Mouse (Mus musculus): ENCODE measurements around the gene Kif3c. TPM values are rescaled to one million over a fixed set of nuclear protein-coding genes. Genes with fewer than 3 reads are reported as not detected.

Gene Kif3c
- total and polyA plus RNA-seq, 3 experiments = 2.5 to 5.6 TPM; not detected in 1

DNA sequence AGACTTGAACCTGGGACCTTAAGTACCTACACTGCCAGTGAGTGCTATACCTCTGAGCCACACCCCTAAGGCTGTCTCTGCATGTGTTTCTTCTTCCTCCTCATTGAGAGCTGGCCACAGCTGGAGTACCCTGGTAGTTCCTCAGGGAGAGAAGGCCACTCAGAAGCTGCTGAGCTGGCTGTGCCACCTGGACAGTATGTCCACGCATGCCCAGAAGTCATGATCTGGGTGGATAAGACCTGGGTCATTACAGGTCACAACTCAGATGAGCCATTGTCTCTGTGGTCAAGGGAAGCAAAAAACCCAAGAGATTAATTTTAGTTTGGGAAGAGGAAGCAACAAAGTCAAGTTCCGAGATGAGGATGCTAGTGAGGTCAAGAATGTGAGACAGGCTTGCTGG lies 20.8 kb upstream of the Kif3c start:
- no peak for DNase-seq (ENCODE audit: low read depth, low spot score)
- Histone ChIP-seq H3K79me2 (ENCODE audit: control insufficient read depth, insufficient read depth, low read length, poor library complexity) (no peaks in the 10 kb centered on the region), H3K27me3 (ENCODE audit: control insufficient read depth in 1 of 2, insufficient read depth in 2 of 2, low read length in 2 of 2) (no peaks in the 10 kb centered on the region), H3K27ac (ENCODE audit: control insufficient read depth, low read depth, low read length) (no peak overlapping the region), H3K36me3 (ENCODE audit: control insufficient read depth in 1 of 2, insufficient read depth in 2 of 2, low read length in 2 of 2) (no peaks in the 10 kb centered on the region), H3K4me3 (ENCODE audit: control insufficient read depth in 1 of 2, insufficient read depth in 1 of 2, low read depth in 2 of 2, low read length in 2 of 2) (no peak overlapping the region), H3K9me3 (replicated peaks; ENCODE audit: insufficient read depth, low read length) (no peaks in the 10 kb centered on the region), H3K4me1 (ENCODE audit: control insufficient read depth in 1 of 2, insufficient read depth in 2 of 2, low read length in 2 of 2) (no peaks in the 10 kb centered on the region), H3K9ac (ENCODE audit: control insufficient read depth, low read depth, low read length, poor library complexity, severe bottlenecking) (no peak overlapping the region)
- TF ChIP-seq MAZ (IDR thresholded peaks at IDR 0.05; ENCODE audit: low read depth, low read length) (no peak), MAFK (IDR thresholded peaks at IDR 0.05; ENCODE audit: borderline replicate concordance, low read depth, low read length) (no peak), CHD1 (IDR thresholded peaks at IDR 0.05; ENCODE audit: low read depth, low read length) (no peak), ZMIZ1 (IDR thresholded peaks at IDR 0.05; ENCODE audit: low read depth, low read length) (no peak)

DNA sequence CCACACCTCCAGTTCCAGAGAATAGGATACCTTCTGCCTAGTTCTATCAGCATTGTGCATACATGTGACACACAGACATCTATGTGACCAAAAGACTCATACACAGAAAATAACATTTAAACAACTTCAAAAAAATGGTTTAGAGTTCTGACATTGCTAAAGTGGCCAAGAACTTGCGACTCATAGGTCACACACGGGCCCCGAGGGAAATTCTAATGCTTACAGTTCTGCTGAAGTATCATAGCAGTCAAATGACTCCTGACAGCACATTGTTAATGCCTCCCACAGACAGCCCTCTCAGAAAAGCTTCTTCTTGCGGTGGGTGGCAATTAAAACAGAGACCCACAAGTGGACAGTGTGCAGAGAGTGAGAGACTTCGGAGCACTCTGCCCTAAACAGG lies 19.9 kb upstream of the Kif3c start:
- Histone ChIP-seq H3K79me2 (ENCODE audit: control insufficient read depth, insufficient read depth, low read length, poor library complexity) (no peaks in the 10 kb centered on the region), H3K4me3 (ENCODE audit: control insufficient read depth in 1 of 2, insufficient read depth in 1 of 2, low read depth in 2 of 2, low read length in 2 of 2) (no peak overlapping the region), H3K4me1 (ENCODE audit: control insufficient read depth in 1 of 2, insufficient read depth in 2 of 2, low read length in 2 of 2) (no peaks in the 10 kb centered on the region), H3K27me3 (ENCODE audit: control insufficient read depth in 1 of 2, insufficient read depth in 2 of 2, low read length in 2 of 2) (no peaks in the 10 kb centered on the region), H3K36me3 (ENCODE audit: control insufficient read depth in 1 of 2, insufficient read depth in 2 of 2, low read length in 2 of 2) (no peaks in the 10 kb centered on the region), H3K27ac (ENCODE audit: control insufficient read depth, low read depth, low read length) (no peak overlapping the region), H3K9me3 (replicated peaks; ENCODE audit: insufficient read depth, low read length) (no peaks in the 10 kb centered on the region), H3K9ac (ENCODE audit: control insufficient read depth, low read depth, low read length, poor library complexity, severe bottlenecking) (no peak overlapping the region)
- DNase-seq (ENCODE audit: low read depth, low spot score) = no peak
- TF ChIP-seq ZNF384 (IDR thresholded peaks at IDR 0.05; ENCODE audit: low read depth, low read length) = no peak

DNA sequence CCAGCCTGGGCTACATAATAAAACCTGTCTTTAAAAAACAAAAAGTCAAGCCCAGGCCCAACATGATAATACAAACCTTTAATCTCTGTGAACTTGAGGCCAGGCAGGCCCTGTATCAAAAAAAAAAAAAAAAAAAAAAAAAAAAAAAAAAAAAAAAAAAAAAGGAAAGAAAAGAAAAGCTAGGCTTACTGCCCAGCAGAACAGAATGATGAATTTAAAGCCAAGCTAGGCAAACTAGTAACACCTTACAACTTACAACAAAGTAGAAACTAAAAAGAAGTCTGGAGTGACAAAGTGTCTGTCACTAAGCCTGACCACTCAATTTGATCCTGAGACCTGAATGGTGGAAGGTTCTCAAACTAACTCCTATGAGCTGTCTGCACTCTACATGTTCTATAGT lies 17.2 kb upstream of the Kif3c start:
- DNase-seq (ENCODE audit: low read depth, low spot score) = no peak
- H3K4me1 ChIP-seq (ENCODE audit: control insufficient read depth in 1 of 2, insufficient read depth in 2 of 2, low read length in 2 of 2) = no peaks in the 10 kb centered on the region
- H3K9ac ChIP-seq (ENCODE audit: control insufficient read depth, low read depth, low read length, poor library complexity, severe bottlenecking) = no peak overlapping the region
- no peaks in the 10 kb centered on the region for H3K79me2 ChIP-seq (ENCODE audit: control insufficient read depth, insufficient read depth, low read length, poor library complexity)
- no peaks in the 10 kb centered on the region for H3K27me3 ChIP-seq (ENCODE audit: control insufficient read depth in 1 of 2, insufficient read depth in 2 of 2, low read length in 2 of 2)
- no peaks in the 10 kb centered on the region for H3K36me3 ChIP-seq (ENCODE audit: control insufficient read depth in 1 of 2, insufficient read depth in 2 of 2, low read length in 2 of 2)
- TF ChIP-seq MYC (IDR thresholded peaks at IDR 0.05; ENCODE audit: low read depth, low read length) (no peak), ZNF384 (IDR thresholded peaks at IDR 0.05; ENCODE audit: low read depth, low read length) (peak; percentile 90)
- no peaks in the 10 kb centered on the region for H3K9me3 ChIP-seq (replicated peaks; ENCODE audit: insufficient read depth, low read length)
- H3K27ac ChIP-seq (ENCODE audit: control insufficient read depth, low read depth, low read length) = no peak overlapping the region
- no peak overlapping the region for H3K4me3 ChIP-seq (ENCODE audit: control insufficient read depth in 1 of 2, insufficient read depth in 1 of 2, low read depth in 2 of 2, low read length in 2 of 2)

- peak; percentile 68 for DNase-seq (ENCODE audit: low read depth, low spot score)
- H3K27ac ChIP-seq (ENCODE audit: control insufficient read depth, low read depth, low read length) = no peak overlapping the region
- no peaks in the 10 kb centered on the region for H3K4me1 ChIP-seq (ENCODE audit: control insufficient read depth in 1 of 2, insufficient read depth in 2 of 2, low read length in 2 of 2)
Measured at GRCm38 (mm10) chr12:3349387-3349786, 15.5 kb upstream of the Kif3c start.

More at GRCm38 (mm10) chr12:3349387-3349786, 15.5 kb upstream of the Kif3c start:
- H3K27me3 ChIP-seq (ENCODE audit: control insufficient read depth in 1 of 2, insufficient read depth in 2 of 2, low read length in 2 of 2) = no peaks in the 10 kb centered on the region
- H3K36me3 ChIP-seq (ENCODE audit: control insufficient read depth in 1 of 2, insufficient read depth in 2 of 2, low read length in 2 of 2) = no peaks in the 10 kb centered on the region
- H3K9me3 ChIP-seq (replicated peaks; ENCODE audit: insufficient read depth, low read length) = no peaks in the 10 kb centered on the region
- H3K9ac ChIP-seq (ENCODE audit: control insufficient read depth, low read depth, low read length, poor library complexity, severe bottlenecking) = no peak overlapping the region
- no peak overlapping the region for H3K4me3 ChIP-seq (ENCODE audit: control insufficient read depth in 1 of 2, insufficient read depth in 1 of 2, low read depth in 2 of 2, low read length in 2 of 2)
- TF ChIP-seq JUND (IDR thresholded peaks at IDR 0.05; ENCODE audit: low read depth, low read length) (peak; percentile 92), ZMIZ1 (IDR thresholded peaks at IDR 0.05; ENCODE audit: low read depth, low read length) (no peak), POLR2AphosphoS2 (IDR thresholded peaks at IDR 0.05; ENCODE audit: low read length) (no peak)
- H3K79me2 ChIP-seq (ENCODE audit: control insufficient read depth, insufficient read depth, low read length, poor library complexity) = no peaks in the 10 kb centered on the region
